Mouse (Mus musculus) cerebellum, postnatal 36 days (tissue): ENCODE measurements around the gene Bicral.

Experiments
- DNase-seq, 2 experiments: peaks; one replicate each; pipeline ENCODE4 v3.0.0; 2021 to 2022; ENCODE audit warnings: mixed read lengths in 2 of 2

Gene Bicral

GRCm38 (mm10) chr17:46840304-46841010 lies 17.8 kb downstream of the Bicral start:
- no peak for DNase-seq

DNA sequence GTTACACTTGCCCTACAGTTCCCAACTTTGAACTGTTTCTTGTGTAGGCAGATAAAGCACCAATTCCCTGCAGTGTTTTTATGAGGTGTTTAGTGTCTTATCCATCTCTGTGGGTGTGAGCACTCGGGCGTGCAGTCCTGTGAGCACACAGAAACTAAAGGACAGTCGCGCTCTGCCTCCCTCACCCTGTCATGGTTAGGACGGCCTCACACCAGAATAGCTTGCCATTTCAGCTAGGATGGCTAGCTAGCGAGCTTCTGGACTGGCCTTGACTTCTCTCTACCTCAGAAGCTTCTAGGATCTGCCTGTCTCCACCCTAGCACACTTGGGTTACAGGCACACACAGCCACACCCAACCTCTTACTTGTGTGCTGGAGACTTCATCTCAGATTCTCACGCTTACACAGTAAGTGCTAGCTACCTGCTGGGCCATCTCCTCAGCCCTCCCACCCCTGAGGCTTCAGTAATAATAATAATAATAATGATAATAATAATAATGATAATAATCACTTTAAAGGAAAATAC lies 19.8 kb downstream of the Bicral start:
- no peak for DNase-seq

- DNase-seq: no peak
These were observed 20.4 kb downstream of the Bicral start for GRCm38 (mm10) chr17:46837897-46838296.

- DNase-seq: no peak
These were observed 23.1 kb downstream of the Bicral start for GRCm38 (mm10) chr17:46835093-46835715.

- DNase-seq: no peak
These were observed 25.3 kb downstream of the Bicral start for GRCm38 (mm10) chr17:46832981-46833305.

DNA sequence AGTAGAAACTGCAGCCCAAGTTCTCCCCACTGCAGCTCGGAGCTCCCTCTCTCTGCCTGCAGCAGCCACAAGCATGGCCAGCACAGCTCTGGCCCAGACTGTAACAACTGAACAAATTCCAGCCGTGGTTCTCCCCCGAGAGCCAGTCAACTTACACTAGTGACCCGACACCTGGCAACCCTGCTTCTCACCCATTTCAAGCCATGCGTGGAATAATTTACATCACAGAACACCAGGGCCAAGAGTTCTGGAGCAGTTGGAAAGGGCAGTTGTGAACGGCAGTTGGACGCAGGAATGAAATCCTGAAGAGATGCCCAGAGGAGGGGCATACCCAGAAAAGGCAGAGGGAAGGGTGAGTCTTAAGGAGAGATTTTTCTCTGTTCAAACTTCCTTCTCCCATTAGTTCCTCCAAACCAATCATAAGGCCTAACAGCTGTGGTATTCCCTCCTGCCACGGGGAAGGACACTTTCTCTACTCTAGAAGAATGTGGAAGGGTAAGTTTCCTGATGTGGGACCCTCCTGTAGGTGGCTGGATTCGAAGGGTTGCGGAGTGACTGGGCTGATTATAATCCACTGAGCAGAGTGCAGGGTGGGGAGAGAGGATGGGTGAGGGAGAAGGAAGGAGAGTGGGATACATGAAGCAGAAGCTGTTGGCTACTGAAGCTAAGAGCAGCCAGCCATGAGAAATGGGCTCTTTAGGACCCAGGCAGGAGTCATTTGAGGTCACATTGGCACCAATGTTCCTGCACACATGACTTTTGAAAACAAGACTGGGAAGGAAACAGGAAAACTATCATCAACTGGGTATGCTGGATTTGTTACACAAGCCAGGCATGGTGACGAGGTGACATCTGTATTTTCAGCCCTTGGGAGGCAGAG lies 25.9 kb downstream of the Bicral start:
- no peak for DNase-seq

DNA sequence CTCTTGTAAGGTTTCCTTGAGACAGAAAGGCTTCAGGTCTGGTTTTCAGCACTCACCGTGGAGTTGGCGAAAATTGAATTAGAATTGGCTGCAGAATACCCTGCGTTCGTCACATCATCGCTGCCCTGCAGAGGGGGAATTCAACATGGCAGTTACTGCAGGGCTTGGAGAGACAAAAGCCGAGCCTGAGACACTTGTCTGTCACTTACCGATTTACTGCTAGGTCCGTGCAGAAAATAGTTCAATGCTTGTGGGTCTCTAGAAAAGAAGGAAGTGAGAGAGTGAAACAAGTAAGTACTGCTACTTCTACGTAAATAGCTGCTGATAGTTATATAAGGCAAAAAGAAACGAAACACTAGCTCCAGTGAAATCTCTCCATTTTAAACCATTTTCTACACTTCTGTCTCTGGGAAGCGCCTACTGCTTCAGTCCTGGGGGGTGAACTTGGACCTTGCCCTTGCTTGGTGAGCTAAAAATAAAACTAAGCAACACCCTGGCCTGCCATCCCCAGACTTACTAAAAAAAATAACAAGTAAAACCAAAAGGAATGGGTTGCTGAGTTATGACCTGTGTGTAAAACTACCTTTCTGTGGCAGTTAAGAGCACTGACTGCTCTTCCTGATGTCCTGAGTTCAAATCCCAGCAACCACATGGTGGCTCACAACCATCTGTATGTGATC lies 28.3 kb downstream of the Bicral start:
- DNase-seq: no peak

DNA sequence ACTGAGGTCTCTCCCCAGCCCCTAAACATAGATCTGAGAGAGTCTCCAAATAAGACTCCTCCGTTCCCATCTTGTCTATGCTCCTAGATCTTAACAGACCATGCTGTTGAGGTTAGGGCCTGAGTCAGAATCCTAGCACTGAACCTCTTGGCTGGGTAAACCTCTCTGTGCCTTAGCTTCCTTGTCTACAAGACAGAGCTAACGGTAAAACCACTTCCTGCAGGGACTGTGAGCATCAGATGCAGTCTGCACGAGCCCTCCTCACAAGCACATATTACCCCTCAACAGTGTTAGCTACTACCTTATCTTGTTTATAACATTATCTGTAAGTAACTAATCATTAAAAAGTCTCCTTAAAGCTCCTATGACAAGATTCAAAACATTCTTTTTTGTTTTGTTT lies 29.3 kb downstream of the Bicral start:
- no peak for DNase-seq

DNA sequence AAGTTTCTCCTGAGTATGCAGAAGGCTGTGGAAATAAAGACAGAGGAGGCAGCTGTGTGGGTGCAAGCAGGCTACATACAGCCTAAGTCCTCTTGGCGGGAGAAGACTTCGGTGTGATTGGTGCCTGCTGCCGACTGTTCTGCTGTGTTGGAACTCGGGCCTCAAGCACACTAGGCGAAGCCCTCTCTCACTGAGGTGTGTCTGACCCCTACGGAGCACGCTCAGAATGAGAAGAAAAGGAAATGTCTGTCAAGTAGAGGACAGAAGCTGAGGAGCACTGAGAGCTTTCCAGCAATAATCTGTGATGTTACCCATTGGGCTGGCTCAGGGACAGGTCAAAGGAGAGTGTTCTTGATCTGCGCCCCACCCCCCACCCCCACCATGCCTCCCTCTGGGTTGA lies 35.2 kb downstream of the Bicral start:
- DNase-seq: no peak

- DNase-seq: peak in 1 of 2 experiments; percentile 44
These were observed 37.7 kb downstream of the Bicral start for GRCm38 (mm10) chr17:46820628-46821027.

GRCm38 (mm10) chr17:46817734-46818158 lies 40.5 kb downstream of the Bicral start:
- DNase-seq: no peak

- no peak for DNase-seq
These were observed 42.0 kb downstream of the Bicral start for GRCm38 (mm10) chr17:46816306-46816705.

GRCm38 (mm10) chr17:46814497-46814896 lies 43.8 kb downstream of the Bicral start:
- no peak for DNase-seq

DNA sequence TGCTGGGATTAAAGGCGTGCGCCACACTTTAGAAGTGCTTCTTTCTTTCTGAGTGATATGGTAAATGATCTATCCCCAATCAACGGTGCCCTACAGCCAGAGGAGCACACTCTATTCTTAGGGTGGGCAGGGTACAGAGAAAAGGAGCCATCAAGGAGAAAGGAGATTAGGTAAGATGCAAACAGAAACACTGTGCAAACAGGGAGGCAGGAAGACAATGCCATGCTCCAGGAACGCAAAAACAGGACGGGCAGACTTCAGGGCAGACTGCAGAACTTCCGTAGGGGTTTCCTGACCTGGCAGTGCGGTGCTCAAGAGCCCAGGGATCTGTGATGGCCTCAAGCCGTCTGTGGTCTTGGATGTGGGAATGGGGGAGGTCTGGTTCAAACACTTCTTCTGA lies 44.6 kb downstream of the Bicral start:
- no peak for DNase-seq

- no peak for DNase-seq
These were observed 45.8 kb downstream of the Bicral start for GRCm38 (mm10) chr17:46812442-46812841.

DNA sequence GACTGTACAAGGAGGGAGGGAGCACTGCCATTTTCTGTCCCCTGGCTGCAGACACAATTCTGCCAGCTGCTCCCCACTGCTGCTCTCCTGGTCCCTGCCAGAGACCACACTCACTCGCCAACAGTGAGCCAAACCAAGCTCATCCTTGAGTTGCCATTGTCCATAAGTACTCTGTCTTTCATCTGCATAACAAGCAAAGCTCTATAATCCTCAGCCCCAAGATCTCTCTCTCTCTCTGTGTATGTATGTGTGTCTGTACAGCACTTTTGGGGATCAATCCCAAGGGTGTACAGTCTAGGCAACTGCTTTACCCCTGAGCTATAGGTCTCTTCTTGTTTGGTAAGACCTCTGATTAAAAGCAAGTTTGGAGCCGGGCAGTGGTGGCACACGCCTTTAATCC lies 47.6 kb downstream of the Bicral start:
- no peak for DNase-seq

DNA sequence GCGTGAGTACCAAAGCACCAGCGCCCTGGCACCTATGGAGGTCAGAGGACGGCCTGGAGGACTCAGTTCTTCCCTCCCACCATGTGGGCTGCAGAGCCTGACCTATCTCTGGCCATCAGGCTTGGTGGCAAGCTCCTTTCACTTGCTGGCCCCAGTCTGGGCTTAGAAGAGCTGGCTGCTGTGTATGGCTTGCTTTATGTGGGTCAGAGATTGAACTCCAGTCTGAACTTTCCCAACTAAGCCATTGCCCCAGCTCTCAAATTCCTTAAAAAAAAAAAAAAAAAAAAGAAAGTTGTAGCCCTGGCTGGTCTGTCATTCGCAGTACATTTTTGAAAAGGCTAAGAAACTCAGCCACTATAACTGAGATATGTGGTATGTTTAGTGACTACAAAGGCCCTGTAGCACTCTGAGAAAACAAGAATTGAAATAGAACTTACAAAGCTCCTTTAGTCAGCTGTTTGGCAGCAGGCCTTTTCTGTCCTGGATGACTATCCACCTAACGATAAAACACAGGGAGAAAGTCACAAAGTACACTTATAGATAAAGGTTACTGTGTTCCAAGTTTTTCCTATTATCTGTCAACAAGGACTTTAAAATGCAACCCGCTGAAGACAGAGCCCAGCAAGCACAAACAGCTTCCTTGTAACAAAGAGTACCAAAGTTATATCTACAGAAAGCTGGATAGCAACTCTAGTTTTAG lies 49.0 kb downstream of the Bicral start:
- DNase-seq: no peak

DNA sequence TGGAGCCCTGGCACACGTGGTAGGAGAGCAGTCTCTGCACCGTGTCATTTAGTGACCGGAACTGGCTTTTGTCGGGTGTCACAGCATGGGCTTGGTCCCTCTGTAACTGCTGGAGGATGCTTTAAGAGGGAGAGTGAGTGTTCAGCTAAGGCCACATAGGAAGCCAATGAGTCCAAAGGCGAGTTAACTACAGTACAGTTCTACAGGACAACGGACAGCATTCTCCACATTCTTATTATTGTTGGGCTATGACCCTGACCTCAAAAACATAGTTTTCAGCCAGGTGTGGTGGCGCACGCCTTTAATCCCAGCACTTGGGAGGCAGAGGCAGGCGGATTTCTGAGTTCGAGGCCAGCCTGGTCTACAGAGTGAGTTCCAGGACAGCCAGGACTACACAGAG lies 49.9 kb downstream of the Bicral start:
- DNase-seq: no peak

GRCm38 (mm10) chr17:46801761-46802160 lies 56.5 kb downstream of the Bicral start:
- no peak for DNase-seq

- DNase-seq: no peak
These were observed 58.6 kb downstream of the Bicral start for GRCm38 (mm10) chr17:46799680-46800079.

GRCm38 (mm10) chr17:46797386-46797785 lies 60.9 kb downstream of the Bicral start:
- no peak for DNase-seq

- DNase-seq: no peak
These were observed 61.5 kb downstream of the Bicral start for GRCm38 (mm10) chr17:46796743-46797142.
